Mouse (Mus musculus) C2C12 (cell line): ENCODE data around the gene Pkmyt1. TPM values are rescaled to one million over a fixed set of nuclear protein-coding genes. Genes with fewer than 3 reads are reported as not detected.
A peak's percentile ranks its signal among the peaks of the same experiment; 100 is the strongest.

Experiments
- H3K27me3 ChIP-seq: one replicate; pipeline ENCODE4 v1.6.1; 2011; ENCODE audit not compliant: control insufficient read depth, insufficient read depth, insufficient read length
- H3K36me3 ChIP-seq: one replicate; pipeline ENCODE4 v1.6.1; 2011; ENCODE audit not compliant: control insufficient read depth, insufficient read depth
- H3K4me3 ChIP-seq: one replicate; pipeline ENCODE4 v1.5.1; 2011; ENCODE audit warnings: mild to moderate bottlenecking, control low read depth; ENCODE audit not compliant: poor library complexity, insufficient read depth, severe bottlenecking
- H3K79me2 ChIP-seq: one replicate; pipeline ENCODE4 v1.6.1; 2011; ENCODE audit not compliant: control insufficient read depth, insufficient read depth
- H3K79me3 ChIP-seq: one replicate; pipeline ENCODE4 v1.6.1; 2011; ENCODE audit warnings: low read depth, control low read depth
- H3ac ChIP-seq: one replicate; pipeline ENCODE3; 2011; ENCODE audit warnings: low read depth; ENCODE audit not compliant: control insufficient read depth, insufficient read length
- CEBPB ChIP-seq: IDR thresholded peaks from one replicate; pipeline ENCODE4 v1.6.1; 2011; ENCODE audit warnings: low read depth, mild to moderate bottlenecking, control low read depth, moderate library complexity
- CTCF ChIP-seq: IDR thresholded peaks from one replicate; pipeline ENCODE4 v1.5.1; 2011; ENCODE audit not compliant: control insufficient read depth, insufficient read depth, insufficient read length
- FOSL1 ChIP-seq: IDR thresholded peaks from one replicate; pipeline ENCODE4 v1.8.0; 2011; ENCODE audit warnings: mild to moderate bottlenecking, low read length; ENCODE audit not compliant: poor library complexity, insufficient read depth, severe bottlenecking
- MAX ChIP-seq: IDR thresholded peaks from one replicate; pipeline ENCODE4 v1.6.1; 2011; ENCODE audit warnings: mild to moderate bottlenecking, control low read depth
- MYOD1 ChIP-seq: IDR thresholded peaks from one replicate; pipeline ENCODE4 v1.6.1; 2011; ENCODE audit warnings: low read depth; ENCODE audit not compliant: control insufficient read depth, insufficient read length
- MYOG ChIP-seq: IDR thresholded peaks from one replicate; pipeline ENCODE4 v1.6.1; 2011; ENCODE audit not compliant: control insufficient read depth, insufficient read length; ENCODE audit errors: extremely low read depth
- USF1 ChIP-seq: IDR thresholded peaks from one replicate; pipeline ENCODE4 v1.6.1; 2011; ENCODE audit warnings: low read depth, mild to moderate bottlenecking, control low read depth, moderate library complexity
- polyA plus RNA-seq: library from polyadenylated mRNA; unstranded; fragments of >200 nt; fragmentation: generic; extraction: Trizol; gene quantifications from one replicate; pipeline ENCODE4 v1.2.1, GENCODE M21; 2012; ENCODE audit warnings: missing spikeins

Gene Pkmyt1
- polyA plus RNA-seq, 1 experiment: 14.8 TPM

- Histone ChIP-seq H3K36me3 (no peaks in the 10 kb centered on the region), H3ac (no peak overlapping the region), H3K27me3 (peaks cover 22% of the 10 kb centered on the region), H3K4me3 (no peak overlapping the region), H3K79me2 (no peaks in the 10 kb centered on the region), H3K79me3 (no peaks in the 10 kb centered on the region)
- no peak for TF ChIP-seq FOSL1
- no peak for TF ChIP-seq MYOG
- no peak for TF ChIP-seq CEBPB
- TF ChIP-seq USF1: no peak
- TF ChIP-seq CTCF: no peak
- no peak for TF ChIP-seq MYOD1
- TF ChIP-seq MAX: no peak
Measured at GRCm38 (mm10) chr17:23738836-23739201, 12.7 kb downstream of the Pkmyt1 start.

GRCm38 (mm10) chr17:23739202-23740135 lies 13.3 kb downstream of the Pkmyt1 start:
- TF ChIP-seq MAX (no peak), MYOD1 (no peak), CTCF (no peak), MYOG (no peak), USF1 (no peak), CEBPB (no peak)
- Histone ChIP-seq H3K36me3 (no peaks in the 10 kb centered on the region), H3K27me3 (peaks cover 23% of the 10 kb centered on the region), H3K4me3 (peak overlapping the region; percentile 29), H3ac (peak overlapping the region; percentile 36), H3K79me3 (no peaks in the 10 kb centered on the region), H3K79me2 (no peaks in the 10 kb centered on the region)

DNA sequence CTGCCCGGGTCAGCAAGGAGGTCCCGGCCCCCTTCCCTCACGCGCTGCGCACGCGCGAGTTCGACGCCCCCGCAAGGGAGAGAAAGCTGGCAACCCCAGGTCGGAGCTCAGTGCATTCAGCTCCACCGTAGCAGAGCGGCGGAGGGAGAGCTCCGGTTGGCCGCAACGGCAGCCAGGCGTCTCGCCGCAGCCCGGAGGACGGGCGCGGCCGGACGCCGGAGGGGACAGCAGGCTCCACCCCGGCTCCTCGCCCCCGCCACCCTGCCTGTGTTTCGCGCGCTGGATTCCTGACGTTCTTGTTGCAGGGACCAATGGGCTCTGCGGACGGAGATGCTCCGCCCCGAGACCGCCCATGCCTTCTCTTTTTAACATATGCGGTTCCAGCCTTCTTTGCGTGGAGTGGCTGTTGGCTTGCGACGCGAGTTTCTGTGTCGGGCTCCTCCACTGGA lies 14.0 kb downstream of the Pkmyt1 start:
- H3K79me2 ChIP-seq: no peaks in the 10 kb centered on the region
- peak overlapping the region; percentile 29 for H3K4me3 ChIP-seq
- no peaks in the 10 kb centered on the region for H3K36me3 ChIP-seq
- TF ChIP-seq MYOD1 (no peak), CTCF (no peak), MYOG (no peak), CEBPB (no peak), FOSL1 (no peak), MAX (no peak), USF1 (no peak)
- peaks cover 30% of the 10 kb centered on the region for H3K27me3 ChIP-seq
- no peaks in the 10 kb centered on the region for H3K79me3 ChIP-seq
- H3ac ChIP-seq: peak overlapping the region; percentile 36

DNA sequence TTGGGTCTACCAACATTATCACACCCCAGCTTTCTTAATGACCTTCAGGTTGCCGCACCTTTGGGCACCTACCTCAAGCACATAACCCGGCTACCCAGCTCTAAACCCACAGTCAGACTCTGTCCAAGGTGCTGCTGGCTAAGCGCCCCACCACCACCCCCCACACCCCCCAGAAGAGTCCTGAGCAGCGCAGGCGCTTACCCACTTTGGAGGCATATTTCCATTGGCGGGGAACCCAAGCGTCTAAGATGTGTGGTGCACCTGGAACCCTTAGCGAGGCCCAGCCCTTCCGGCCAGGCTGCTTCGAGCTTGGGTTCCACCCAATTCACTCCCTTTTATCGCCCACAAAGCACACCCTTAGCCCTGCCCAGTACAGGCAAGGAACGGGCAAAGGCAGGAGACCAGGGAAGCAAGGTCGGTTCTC lies 14.5 kb downstream of the Pkmyt1 start, which contains the start of gene Paqr4:
Gene Paqr4 (minus strand): TSS at position 270 of the 424 bp plus-strand sequence.
- Histone ChIP-seq H3K36me3 (no peaks in the 10 kb centered on the region), H3ac (peak within 1 kb of the TSS; percentile 36), H3K4me3 (peak within 1 kb of the TSS; percentile 29), H3K79me2 (no peaks in the 10 kb centered on the region), H3K79me3 (no peaks in the 10 kb centered on the region), H3K27me3 (peaks cover 34% of the 10 kb centered on the region)
- TF ChIP-seq MAX (no peak), MYOG (no peak), MYOD1 (no peak), CEBPB (no peak), USF1 (no peak), CTCF (no peak), FOSL1 (no peak)

- Histone ChIP-seq H3K36me3 (no peaks in the 10 kb centered on the region), H3K79me3 (no peaks in the 10 kb centered on the region), H3ac (no peak overlapping the region), H3K79me2 (no peaks in the 10 kb centered on the region), H3K4me3 (no peak overlapping the region), H3K27me3 (peaks cover 36% of the 10 kb centered on the region)
- TF ChIP-seq FOSL1 (no peak), CTCF (no peak), MYOD1 (no peak), CEBPB (no peak), MYOG (no peak), MAX (no peak), USF1 (no peak)
Measured at GRCm38 (mm10) chr17:23741359-23742209, 15.4 kb downstream of the Pkmyt1 start.
